Comparison of ENCODE assay signal across 1 mouse cellular context in the genomic region with DNA sequence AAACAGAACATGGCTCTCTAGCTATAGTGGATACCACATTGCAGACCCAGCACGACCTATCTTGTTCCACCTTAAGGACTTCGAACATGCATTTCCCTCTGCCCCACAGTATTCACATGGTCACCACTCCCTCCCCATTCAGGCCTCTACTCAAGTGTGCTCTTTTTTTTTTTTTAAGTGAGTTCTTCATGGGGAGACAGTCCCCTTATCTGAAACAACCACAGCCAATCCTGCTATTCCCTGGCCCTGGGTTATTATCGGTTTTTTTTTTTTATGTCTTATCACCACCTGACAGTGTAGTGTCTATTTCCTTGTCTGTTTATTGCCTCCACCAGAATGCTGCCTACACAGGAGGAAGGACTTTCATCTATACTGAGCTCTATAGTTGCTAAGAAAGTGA.
TF ChIP-seq lines count a peak whose summit lies in the region.

No protein-coding gene starts in this region.

TF ChIP-seq in MEL, 35 proteins besides CTCF, POLR2A, EP300 and RAD21 (continued from another document):
- no peak for TF ChIP-seq JUND (IDR thresholded peaks at IDR 0.05; ENCODE audit: low read depth, low read length)
- peak; percentile 98 for TF ChIP-seq ZNF384 (IDR thresholded peaks at IDR 0.05; ENCODE audit: low read depth, low read length)
- TF ChIP-seq ELF1 (IDR thresholded peaks at IDR 0.05; ENCODE audit: low read depth, low read length), result no peak
- no peak for TF ChIP-seq GABPA (IDR thresholded peaks at IDR 0.05; ENCODE audit: low read depth, low read length)
- TF ChIP-seq ZMIZ1 (IDR thresholded peaks at IDR 0.05; ENCODE audit: low read depth, low read length), result no peak
- TF ChIP-seq NRF1 (IDR thresholded peaks at IDR 0.05; ENCODE audit: insufficient read depth, low read depth, low read length, poor library complexity, severe bottlenecking), result no peak
- TF ChIP-seq MYB (IDR thresholded peaks at IDR 0.05; ENCODE audit: low read depth, low read length), result 0 out of 2 replicates have a peak, but pooled peaks have one; percentile 43
- no peak for TF ChIP-seq USF2 (IDR thresholded peaks at IDR 0.05; ENCODE audit: borderline replicate concordance in 1 of 2, insufficient read depth in 1 of 2, low read depth in 1 of 2, low read length in 2 of 2)
- no peak for TF ChIP-seq ZC3H11A (IDR thresholded peaks at IDR 0.05; ENCODE audit: low read depth, low read length)
- TF ChIP-seq E2F4 (IDR thresholded peaks at IDR 0.05; ENCODE audit: borderline replicate concordance, low read depth, low read length), result no peak
- no peak for TF ChIP-seq CHD2 (IDR thresholded peaks at IDR 0.05; ENCODE audit: low read length)
- TF ChIP-seq MXI1 (IDR thresholded peaks at IDR 0.05; ENCODE audit: low read depth, low read length), result no peak
- no peak for TF ChIP-seq CHD1 (IDR thresholded peaks at IDR 0.05; ENCODE audit: low read depth, low read length)
- TF ChIP-seq GATA1 (IDR thresholded peaks at IDR 0.05; ENCODE audit: low read depth, low read length), result peak; percentile 96
- peak; percentile 66 for TF ChIP-seq TAL1 (IDR thresholded peaks at IDR 0.05; ENCODE audit: low read length)
- TF ChIP-seq SMC3 (IDR thresholded peaks at IDR 0.05; ENCODE audit: low read depth, low read length), result no peak
- peak; percentile 78 for TF ChIP-seq MAX (IDR thresholded peaks at IDR 0.05; ENCODE audit: low read length)
- no peak for TF ChIP-seq NELFE (IDR thresholded peaks at IDR 0.05; ENCODE audit: low read depth, low read length)
- TF ChIP-seq UBTF (IDR thresholded peaks at IDR 0.05; ENCODE audit: borderline replicate concordance, insufficient read depth, low read depth, low read length), result no peak
- peak; percentile 60; the same call in 1 of the 2 replicates for TF ChIP-seq SIN3A (IDR thresholded peaks at IDR 0.05; ENCODE audit: low read length)
- peak; percentile 54; the same call in 1 of the 2 replicates for TF ChIP-seq MAFK (IDR thresholded peaks at IDR 0.05; ENCODE audit: borderline replicate concordance, low read depth, low read length)
- TF ChIP-seq BHLHE40 (IDR thresholded peaks at IDR 0.05; ENCODE audit: borderline replicate concordance, low read depth, low read length), result peak; percentile 23; the same call in 1 of the 2 replicates
- peak; percentile 76 for TF ChIP-seq RCOR1 (IDR thresholded peaks at IDR 0.05; ENCODE audit: low read depth, low read length)
TF ChIP-seq in MEL: peak in this region for 15.
